Mouse (Mus musculus) midbrain, postnatal 0 days (tissue): ENCODE measurements around the gene Atp7a. TPM values are rescaled to one million over a fixed set of nuclear protein-coding genes. Genes with fewer than 3 reads are reported as not detected.
"Not testable (repeated sequence)": the region's sequence is repeated elsewhere in the genome, so short reads cannot be mapped to it uniquely, and the experiment has no call there.

Source experiments
- ATAC-seq: fragments of 200-750 bp; cut with Nextera tagmentation; 2 replicates; pipeline ENCODE4 v1.8.0; 2017; ENCODE audit warnings: moderate number of reproducible peaks, mild to moderate bottlenecking, moderate TSS enrichment, moderate library complexity; ENCODE audit not compliant: low FRiP score
- DNase-seq: peaks from one replicate; pipeline ENCODE4 v3.0.0-alpha.2; 2015; ENCODE audit warnings: low spot score
- H3K27ac ChIP-seq: fragments of 300-500 bp; sonication (generic); 2 replicates; pipeline ENCODE4 v1.5.1; 2014; ENCODE audit warnings: low read depth, mild to moderate bottlenecking, low read length, mixed read lengths
- H3K27me3 ChIP-seq: fragments of 300-500 bp; sonication (generic); 2 replicates; pipeline ENCODE4 v1.6.1; 2014; ENCODE audit warnings: low read length, control low read depth, mixed read lengths; ENCODE audit not compliant: insufficient read depth
- H3K36me3 ChIP-seq: fragments of 300-500 bp; sonication (generic); 2 replicates; pipeline ENCODE4 v1.6.1; 2014; ENCODE audit warnings: low read length, control low read depth, mixed read lengths; ENCODE audit not compliant: insufficient read depth
- H3K4me1 ChIP-seq: fragments of 300-500 bp; sonication (generic); 2 replicates; pipeline ENCODE4 v1.6.1; 2014; ENCODE audit warnings: mild to moderate bottlenecking, control low read depth, antibody characterized with exemption, low read length, mixed read lengths; ENCODE audit not compliant: insufficient read depth
- H3K4me2 ChIP-seq: fragments of 300-500 bp; sonication (generic); 2 replicates; pipeline ENCODE4 v1.6.1; 2014; ENCODE audit warnings: low read depth, mild to moderate bottlenecking, low read length, mixed read lengths; ENCODE audit not compliant: poor library complexity, severe bottlenecking
- H3K4me3 ChIP-seq: fragments of 300-500 bp; sonication (generic); 2 replicates; pipeline ENCODE4 v1.5.1; 2014; ENCODE audit warnings: low read depth, mild to moderate bottlenecking, low read length, moderate library complexity
- H3K9ac ChIP-seq: fragments of 300-500 bp; sonication (generic); replicated peaks from 2 replicates; pipeline ENCODE4 v1.6.1; 2014; ENCODE audit warnings: mild to moderate bottlenecking, low read length, moderate library complexity, mixed read lengths; ENCODE audit not compliant: poor library complexity, severe bottlenecking
- H3K9me3 ChIP-seq: fragments of 300-500 bp; sonication (generic); 2 replicates; pipeline ENCODE4 v1.6.1; 2016; ENCODE audit warnings: low read length, control low read depth
- CTCF ChIP-seq: IDR thresholded peaks from 2 replicates; pipeline ENCODE4 v1.5.1; 2016; ENCODE audit warnings: antibody characterized with exemption, mild to moderate bottlenecking
- WGBS: fragments of 180-500 bp; shearing (Covaris S2); extraction: QIAGEN DNeasy Blood & Tissue Kit; methylation state at CpG from one replicate; pipeline ENCODE4 v1.1.7; 2014; 5-methylcytosine and 5-hydroxymethylcytosine counted together
- polyA plus RNA-seq: library from polyadenylated mRNA; unstranded; fragments of >200 nt; fragmentation: Nextera tagmentation; extraction: Ambion mirVana; gene quantifications from 2 replicates; pipeline ENCODE4 v1.2.1, GENCODE M21; 2015
- total RNA-seq: library from RNA; depleted of rRNA; stranded (reverse); fragments of >200 nt; gene quantifications from 2 replicates; pipeline ENCODE4 v1.2.3, GENCODE M21; 2014

Gene Atp7a
- total and polyA plus RNA-seq, 2 experiments from 2014 or later: 7.0 to 10.0 TPM

DNA sequence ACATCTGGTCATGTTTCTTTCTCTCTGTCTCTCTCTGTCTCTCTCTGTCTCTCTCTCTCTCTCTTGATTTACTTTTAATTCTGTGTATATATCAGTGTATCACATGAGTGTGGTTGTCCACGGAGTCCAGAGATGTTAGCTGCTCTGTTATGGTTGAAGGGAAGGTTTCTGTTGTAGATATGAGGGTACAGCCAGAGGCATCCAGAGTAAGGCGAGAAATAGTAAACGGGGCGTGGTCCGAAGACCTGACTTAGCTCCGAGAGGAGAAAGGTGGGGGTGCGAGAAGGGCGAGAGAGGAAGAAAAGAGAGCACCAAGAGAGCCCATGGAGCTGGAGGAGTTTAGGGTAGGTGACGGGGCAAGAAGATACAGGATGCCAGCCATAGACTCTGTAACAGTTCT is 18.9 kb downstream of the Atp7a start:
- no peaks in the 10 kb centered on the region for H3K4me1 ChIP-seq
- no peak for TF ChIP-seq CTCF
- no peaks in the 10 kb centered on the region for H3K27me3 ChIP-seq
- no peaks in the 10 kb centered on the region for H3K36me3 ChIP-seq
- no peak for DNase-seq
- H3K27ac ChIP-seq: no peak overlapping the region
- no peak overlapping the region for H3K4me2 ChIP-seq
- ATAC-seq: no peak
- H3K9ac ChIP-seq: no peak overlapping the region
- WGBS: 80% methylated on average over 9 of the region's 9 CpGs
- H3K4me3 ChIP-seq: no peak overlapping the region
- no peaks in the 10 kb centered on the region for H3K9me3 ChIP-seq

DNA sequence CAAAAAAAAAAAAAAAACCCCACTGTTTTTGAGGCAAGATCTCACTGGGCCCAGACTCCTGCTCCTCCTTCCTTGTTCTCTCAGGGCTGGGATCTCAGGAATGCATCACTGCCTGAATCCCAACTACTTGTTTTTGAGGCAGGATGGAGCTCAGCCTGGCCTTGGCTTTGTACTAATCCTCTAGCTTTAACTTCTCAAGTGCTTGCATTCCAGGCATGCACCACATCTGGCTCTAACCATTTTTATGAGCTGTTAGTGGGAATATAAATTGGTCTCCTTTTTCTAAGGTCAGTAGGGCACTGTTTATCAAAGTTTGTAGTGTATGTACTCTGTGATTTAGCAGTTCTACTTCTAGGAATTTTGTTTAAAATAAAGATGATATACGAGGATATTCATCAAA is 21.1 kb downstream of the Atp7a start:
- ATAC-seq (no peak), DNase-seq (no peak)
- Histone ChIP-seq H3K4me1 (no peaks in the 10 kb centered on the region), H3K27me3 (no peaks in the 10 kb centered on the region), H3K9ac (no peak overlapping the region), H3K4me2 (no peak overlapping the region), H3K4me3 (no peak overlapping the region), H3K27ac (no peak overlapping the region), H3K36me3 (no peaks in the 10 kb centered on the region), H3K9me3 (no peaks in the 10 kb centered on the region)
- no peak for TF ChIP-seq CTCF
- 83% methylated on average over 1 of the region's 1 CpGs for WGBS

DNA sequence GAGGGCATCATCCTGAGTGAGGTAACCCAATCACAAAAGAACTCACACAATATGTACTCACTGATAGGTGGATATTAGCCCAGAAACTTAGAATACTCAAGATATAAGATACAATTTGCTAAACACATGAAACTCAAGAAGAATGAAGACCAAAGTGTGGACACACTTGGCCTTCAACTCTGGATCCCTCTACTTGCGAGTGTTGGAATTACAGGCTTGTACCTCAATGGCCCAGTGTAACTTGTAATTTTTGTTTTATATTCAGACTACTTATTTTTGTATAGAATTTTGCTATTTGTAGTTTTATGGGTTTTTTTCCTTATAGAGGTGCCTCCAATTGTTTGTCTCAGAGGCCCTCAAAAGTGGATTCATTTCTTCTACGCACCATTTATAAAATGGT is 50.8 kb downstream of the Atp7a start:
- not testable (repeated sequence) for H3K4me2 ChIP-seq, H3K9me3 ChIP-seq, ATAC-seq, H3K4me3 ChIP-seq, H3K4me1 ChIP-seq, H3K36me3 ChIP-seq, H3K27me3 ChIP-seq, H3K9ac ChIP-seq, H3K27ac ChIP-seq, DNase-seq
- 91% methylated on average over 2 of the region's 2 CpGs for WGBS

DNA sequence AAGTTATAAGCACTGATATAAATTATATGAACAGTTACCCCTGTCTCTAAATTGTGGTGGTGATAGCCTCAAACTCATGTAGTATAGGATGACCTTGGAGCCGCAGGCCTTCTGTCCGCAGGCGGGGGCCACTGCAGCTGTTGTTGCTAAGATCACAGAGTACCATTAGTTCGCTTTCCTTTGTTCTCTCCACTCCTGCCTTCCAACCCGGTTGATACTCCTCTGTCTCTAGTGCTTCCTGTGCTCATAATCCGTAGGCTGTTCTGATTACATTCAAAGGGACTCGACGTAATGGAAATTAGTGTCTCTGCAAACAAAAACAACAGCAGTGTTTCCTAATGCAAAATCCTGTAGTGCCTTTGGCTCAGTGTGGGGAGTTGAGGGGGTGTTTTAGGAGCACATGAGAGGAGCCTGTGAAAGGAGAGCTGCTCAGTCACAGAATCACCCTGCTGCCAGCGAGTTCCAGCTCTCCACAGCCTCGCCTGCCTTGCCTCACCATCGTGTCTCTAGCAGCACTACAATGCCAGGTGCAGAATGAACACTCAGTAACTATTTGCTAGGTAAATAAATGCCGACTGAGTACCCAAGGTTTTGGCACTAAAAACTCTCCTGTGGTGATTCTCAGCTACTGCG is 53.9 kb downstream of the Atp7a start:
- no peaks in the 10 kb centered on the region for H3K36me3 ChIP-seq
- DNase-seq (no peak), ATAC-seq (no peak)
- no peak overlapping the region for H3K27ac ChIP-seq
- no peak overlapping the region for H3K9ac ChIP-seq
- no peaks in the 10 kb centered on the region for H3K4me1 ChIP-seq
- H3K9me3 ChIP-seq: no peaks in the 10 kb centered on the region
- no peak for TF ChIP-seq CTCF
- 33% methylated on average over 13 of the region's 13 CpGs for WGBS
- H3K4me3 ChIP-seq: no peak overlapping the region
- no peak overlapping the region for H3K4me2 ChIP-seq
- no peaks in the 10 kb centered on the region for H3K27me3 ChIP-seq

DNA sequence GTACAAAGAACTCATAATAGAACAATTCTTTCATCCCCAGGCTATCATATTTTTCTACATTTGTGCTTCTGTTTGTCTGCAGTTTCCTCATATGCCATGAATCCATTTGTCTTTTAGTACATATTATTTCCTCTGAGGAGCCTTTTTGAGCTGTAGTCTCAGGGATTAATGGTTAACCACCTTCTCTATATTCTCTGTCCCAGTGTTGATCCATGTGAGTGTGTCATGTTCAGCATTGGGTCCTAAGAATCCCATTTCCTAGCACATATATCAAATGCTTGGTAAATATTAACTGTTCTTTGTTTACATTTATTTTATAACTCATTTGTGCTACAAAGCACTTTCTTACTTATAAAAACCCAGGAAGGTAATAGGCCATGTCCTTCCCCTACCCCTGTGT is 55.4 kb downstream of the Atp7a start:
- Histone ChIP-seq H3K27me3 (no peaks in the 10 kb centered on the region), H3K36me3 (no peaks in the 10 kb centered on the region), H3K9me3 (no peaks in the 10 kb centered on the region), H3K4me3 (no peak overlapping the region), H3K27ac (no peak overlapping the region), H3K4me1 (no peaks in the 10 kb centered on the region), H3K4me2 (no peak overlapping the region), H3K9ac (no peak overlapping the region)
- ATAC-seq (no peak), DNase-seq (no peak)
- TF ChIP-seq CTCF: no peak

DNA sequence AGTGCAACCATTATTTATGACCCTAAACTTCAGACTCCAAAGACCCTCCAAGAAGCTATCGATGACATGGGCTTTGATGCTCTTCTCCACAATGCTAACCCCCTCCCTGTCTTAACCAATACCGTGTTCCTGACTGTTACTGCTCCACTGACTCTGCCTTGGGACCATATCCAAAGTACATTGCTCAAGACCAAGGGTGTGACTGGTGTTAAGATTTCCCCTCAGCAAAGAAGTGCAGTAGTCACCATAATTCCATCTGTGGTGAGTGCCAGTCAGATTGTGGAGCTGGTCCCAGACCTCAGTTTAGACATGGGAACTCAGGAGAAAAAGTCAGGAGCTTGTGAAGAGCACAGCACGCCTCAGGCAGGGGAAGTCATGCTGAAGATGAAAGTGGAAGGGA is 58.1 kb downstream of the Atp7a start:
- H3K27me3 ChIP-seq: no peaks in the 10 kb centered on the region
- ATAC-seq: no peak
- no peak overlapping the region for H3K27ac ChIP-seq
- no peak overlapping the region for H3K4me2 ChIP-seq
- no peak overlapping the region for H3K9ac ChIP-seq
- DNase-seq: no peak
- no peak overlapping the region for H3K4me3 ChIP-seq
- no peaks in the 10 kb centered on the region for H3K36me3 ChIP-seq
- 82% methylated on average over 3 of the region's 3 CpGs for WGBS
- no peaks in the 10 kb centered on the region for H3K4me1 ChIP-seq
- no peak for TF ChIP-seq CTCF
- H3K9me3 ChIP-seq: no peaks in the 10 kb centered on the region
